Mouse (Mus musculus) adrenal gland, adult 10 weeks (tissue): ENCODE measurements around the gene Ankrd33b. TPM values are rescaled to one million over a fixed set of nuclear protein-coding genes. Genes with fewer than 3 reads are reported as not detected.

Source experiments
- polyA plus RNA-seq: library from polyadenylated mRNA; stranded (reverse); fragments of 350-450 nt; fragmentation: Illumina TruSeq; extraction: RNeasy Lipid Tissue Mini Kit (QIAGEN cat#74804); gene quantifications from one replicate; pipeline ENCODE4 v1.2.3, GENCODE M21; 2014; ENCODE audit warnings: low read depth, low replicate concordance

Ankrd33b gene
- 2.0 TPM for polyA plus RNA-seq

GRCm38 (mm10) chr15:31367481-31368200 lies at the start of gene Ankrd33b:
TSS of gene Ankrd33b (minus strand) at chr15:31367726.

Other genes with a start within 250 kb of the Ankrd33b start
- 28.3 TPM for gene Dap, start 143.4 kb downstream of the Ankrd33b start, polyA plus RNA-seq
- 4.3 TPM for gene Ropn1l, start 86.0 kb upstream of the Ankrd33b start, polyA plus RNA-seq
- 248 TPM for gene March6, start 163.3 kb upstream of the Ankrd33b start, polyA plus RNA-seq
- 217 TPM for gene Cmbl, start 197.7 kb upstream of the Ankrd33b start, polyA plus RNA-seq
- 101 TPM for gene Cct5, start 234.1 kb upstream of the Ankrd33b start, polyA plus RNA-seq
- gene Fam173b, start 234.1 kb upstream of the Ankrd33b start, polyA plus RNA-seq: 5.4 TPM